Mouse (Mus musculus): ENCODE measurements around the gene Ankzf1. TPM values are rescaled to one million over a fixed set of nuclear protein-coding genes. Genes with fewer than 3 reads are reported as not detected.

Ankzf1 gene
- polyA plus RNA-seq, 1 experiment from 2014 or later = 29.2 TPM

DNA sequence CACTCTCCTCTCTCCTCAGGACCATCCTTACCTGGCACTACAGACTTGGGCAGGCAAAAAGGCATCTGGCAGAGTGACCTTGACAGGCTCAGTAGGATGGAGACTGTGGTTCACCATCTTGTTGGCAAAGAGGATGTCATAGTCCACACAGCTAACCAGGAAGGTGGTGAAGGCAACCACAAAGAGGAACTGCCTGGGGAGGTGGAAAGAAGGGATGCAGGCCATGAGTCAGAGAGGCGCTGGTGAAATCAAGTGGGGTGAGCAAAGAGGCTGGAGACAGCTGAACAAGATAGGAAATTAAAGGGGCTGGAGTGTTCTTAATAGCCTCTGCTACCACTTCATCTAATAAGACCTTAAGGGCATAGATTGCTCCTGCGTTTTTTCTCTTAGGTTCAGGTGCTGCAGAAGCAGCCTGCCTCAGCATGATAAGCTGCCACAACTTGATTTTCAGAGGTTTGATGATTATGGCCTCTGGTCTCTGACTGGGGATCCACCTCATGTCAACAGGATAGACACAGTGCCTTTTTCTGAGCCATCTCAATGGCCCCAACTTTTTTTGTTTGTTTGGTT lies 4.0 kb upstream of the Ankzf1 start:
- no peak for ATAC-seq (ENCODE audit: low FRiP score, low TSS enrichment)
- no peak overlapping the region for H3K9ac ChIP-seq (replicated peaks; ENCODE audit: low read length)
- H3K4me3 ChIP-seq (ENCODE audit: low read length) = no peak overlapping the region

DNA sequence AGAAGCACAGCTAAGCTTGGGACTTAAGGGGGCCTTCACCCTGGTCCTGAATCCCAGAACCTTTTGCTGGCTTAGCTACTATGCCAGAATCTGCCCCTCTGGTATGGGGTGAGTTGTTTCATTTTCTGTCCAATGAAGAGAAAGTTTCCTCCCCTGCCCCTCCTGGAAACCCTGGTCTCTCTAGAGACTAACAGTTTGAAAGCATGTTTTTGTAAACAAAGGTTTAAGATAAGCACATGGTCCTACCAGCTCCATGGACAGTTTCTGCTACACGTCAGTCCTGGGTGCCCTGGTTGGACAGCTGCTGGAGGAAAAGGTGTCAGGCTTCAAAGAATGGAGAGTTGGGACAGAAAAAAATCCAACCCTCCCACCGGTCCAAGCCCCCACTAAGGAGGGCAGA lies 1.4 kb upstream of the Ankzf1 start:
- H3K36me3 ChIP-seq (ENCODE audit: insufficient read depth, low read length) = peaks cover 26% of the 10 kb centered on the region
- H3K27me3 ChIP-seq (ENCODE audit: insufficient read depth, low read length) = no peaks in the 10 kb centered on the region
- H3K4me3 ChIP-seq (ENCODE audit: low read length) = no peak overlapping the region; the same call in 1 of the 2 replicates
- no peaks in the 10 kb centered on the region for H3K9me3 ChIP-seq (ENCODE audit: low read length)
- peak overlapping the region; percentile 89; the same call in 1 of the 2 replicates for H3K9ac ChIP-seq (replicated peaks; ENCODE audit: low read length)
- no peak for ATAC-seq (ENCODE audit: low FRiP score, low TSS enrichment)
- 65% methylated on average over 2 of the region's 2 CpGs for WGBS
- peaks cover 23% of the 10 kb centered on the region for H3K4me1 ChIP-seq (ENCODE audit: insufficient read depth, low read length)
- no peak overlapping the region for H3K27ac ChIP-seq (ENCODE audit: low read length)
- H3K4me2 ChIP-seq (replicated peaks; ENCODE audit: low read depth, low read length) = no peak overlapping the region

More for the DNA sequence above, 4.0 kb upstream of the Ankzf1 start:
- no peaks in the 10 kb centered on the region for H3K27me3 ChIP-seq (ENCODE audit: insufficient read depth, low read length)
- peaks cover 31% of the 10 kb centered on the region for H3K36me3 ChIP-seq (ENCODE audit: insufficient read depth, low read length)
- no peaks in the 10 kb centered on the region for H3K9me3 ChIP-seq (ENCODE audit: low read length)
- peaks cover 14% of the 10 kb centered on the region for H3K4me1 ChIP-seq (ENCODE audit: insufficient read depth, low read length)
- H3K27ac ChIP-seq (ENCODE audit: low read length) = no peak overlapping the region
- WGBS = 82% methylated on average over 2 of the region's 2 CpGs
- H3K4me2 ChIP-seq (replicated peaks; ENCODE audit: low read depth, low read length) = no peak overlapping the region

DNA sequence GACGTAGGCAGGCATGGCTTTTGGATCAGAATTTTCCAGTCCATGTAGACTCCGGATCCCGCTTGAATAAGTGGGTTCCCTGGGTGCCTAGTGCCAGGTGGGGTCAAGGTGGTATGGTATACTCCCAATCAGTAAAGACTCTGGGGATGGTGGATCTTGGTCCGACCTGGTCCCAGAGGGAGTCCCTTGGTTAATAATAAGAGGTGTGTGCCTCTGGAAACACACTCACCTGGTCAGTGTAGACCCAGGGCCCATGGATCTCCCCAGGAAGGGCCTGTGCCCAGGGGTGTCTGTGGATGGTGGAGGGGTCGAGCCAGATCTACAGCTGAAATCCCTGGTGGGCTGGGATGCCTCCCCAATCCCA lies 711 bp upstream of the Ankzf1 start:
- H3K9ac ChIP-seq (replicated peaks; ENCODE audit: low read length) = peak overlapping the region; percentile 89
- peak overlapping the region; percentile 67 for H3K4me2 ChIP-seq (replicated peaks; ENCODE audit: low read depth, low read length)
- H3K36me3 ChIP-seq (ENCODE audit: insufficient read depth, low read length) = peaks cover 26% of the 10 kb centered on the region
- no peaks in the 10 kb centered on the region for H3K27me3 ChIP-seq (ENCODE audit: insufficient read depth, low read length)
- H3K4me3 ChIP-seq (ENCODE audit: low read length) = peak overlapping the region; percentile 86
- ATAC-seq (ENCODE audit: low FRiP score, low TSS enrichment) = no peak
- WGBS = 47% methylated on average over 5 of the region's 5 CpGs
- peaks cover 23% of the 10 kb centered on the region for H3K4me1 ChIP-seq (ENCODE audit: insufficient read depth, low read length)
- H3K9me3 ChIP-seq (ENCODE audit: low read length) = no peaks in the 10 kb centered on the region
- peak overlapping the region; percentile 89 for H3K27ac ChIP-seq (ENCODE audit: low read length)

DNA sequence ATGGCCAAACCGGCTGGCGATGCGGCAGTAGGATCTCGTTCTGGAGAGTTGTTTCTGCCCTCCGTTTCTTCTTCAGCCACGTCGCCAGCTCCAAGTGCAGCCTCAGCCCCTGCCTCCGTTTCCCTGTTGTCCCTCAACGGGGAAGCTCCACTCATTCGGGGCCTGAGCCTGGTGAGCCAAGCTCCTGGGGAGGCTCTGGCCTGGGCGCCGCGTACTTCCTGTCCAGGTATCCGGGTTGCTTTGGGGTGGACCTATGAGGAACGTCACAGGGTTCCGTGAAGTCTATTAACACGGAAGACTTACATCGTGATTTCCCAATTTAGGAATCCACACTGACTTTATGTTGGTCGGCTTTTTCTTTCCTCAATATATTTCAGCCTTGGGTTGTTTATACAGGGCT lies 501 bp downstream of the Ankzf1 start:
- peak; percentile 62; the same call in 1 of the 2 replicates for ATAC-seq (ENCODE audit: low FRiP score, low TSS enrichment)
- H3K27me3 ChIP-seq (ENCODE audit: insufficient read depth, low read length) = no peaks in the 10 kb centered on the region
- under 1% methylated on average over 19 of the region's 19 CpGs for whole genome bisulfite sequencing
- peak overlapping the region; percentile 94 for H3K27ac ChIP-seq (ENCODE audit: low read length)
- H3K4me2 ChIP-seq (replicated peaks; ENCODE audit: low read depth, low read length) = peak overlapping the region; percentile 92
- no peaks in the 10 kb centered on the region for H3K9me3 ChIP-seq (ENCODE audit: low read length)
- peak overlapping the region; percentile 86 for H3K4me3 ChIP-seq (ENCODE audit: low read length)
- peaks cover 25% of the 10 kb centered on the region for H3K36me3 ChIP-seq (ENCODE audit: insufficient read depth, low read length)
- H3K4me1 ChIP-seq (ENCODE audit: insufficient read depth, low read length) = peaks cover 23% of the 10 kb centered on the region
- peak overlapping the region; percentile 90 for H3K9ac ChIP-seq (replicated peaks; ENCODE audit: low read length)

DNA sequence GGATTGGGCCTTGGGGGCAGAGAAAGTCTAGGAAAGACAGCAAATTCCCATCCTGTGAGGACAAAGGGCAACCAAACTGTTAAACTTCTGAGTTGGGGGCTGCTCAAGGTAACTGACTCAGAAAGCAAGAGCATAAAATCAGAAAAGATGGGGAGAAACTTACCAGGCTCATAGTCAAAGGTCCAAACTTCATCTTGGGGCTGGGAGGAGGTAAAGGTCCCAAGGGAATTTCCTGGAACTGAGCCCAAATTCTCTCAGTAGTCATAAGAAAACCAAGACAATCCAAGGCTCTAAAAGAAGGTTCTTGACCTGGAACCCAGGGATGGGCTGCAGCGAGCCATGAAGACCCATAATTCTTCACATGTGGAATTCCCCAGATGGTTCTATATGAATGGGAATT lies 9.3 kb downstream of the Ankzf1 start:
- peaks cover 36% of the 10 kb centered on the region for H3K36me3 ChIP-seq (ENCODE audit: insufficient read depth, low read length)
- 93% methylated on average over 1 of the region's 1 CpGs for WGBS
- no peak overlapping the region for H3K9ac ChIP-seq (replicated peaks; ENCODE audit: low read length)
- H3K4me2 ChIP-seq (replicated peaks; ENCODE audit: low read depth, low read length) = no peak overlapping the region
- H3K4me3 ChIP-seq (ENCODE audit: low read length) = no peak overlapping the region
- no peaks in the 10 kb centered on the region for H3K27me3 ChIP-seq (ENCODE audit: insufficient read depth, low read length)
- no peak for ATAC-seq (ENCODE audit: low FRiP score, low TSS enrichment)
- no peaks in the 10 kb centered on the region for H3K4me1 ChIP-seq (ENCODE audit: insufficient read depth, low read length)
- H3K27ac ChIP-seq (ENCODE audit: low read length) = no peak overlapping the region
- H3K9me3 ChIP-seq (ENCODE audit: low read length) = no peaks in the 10 kb centered on the region

DNA sequence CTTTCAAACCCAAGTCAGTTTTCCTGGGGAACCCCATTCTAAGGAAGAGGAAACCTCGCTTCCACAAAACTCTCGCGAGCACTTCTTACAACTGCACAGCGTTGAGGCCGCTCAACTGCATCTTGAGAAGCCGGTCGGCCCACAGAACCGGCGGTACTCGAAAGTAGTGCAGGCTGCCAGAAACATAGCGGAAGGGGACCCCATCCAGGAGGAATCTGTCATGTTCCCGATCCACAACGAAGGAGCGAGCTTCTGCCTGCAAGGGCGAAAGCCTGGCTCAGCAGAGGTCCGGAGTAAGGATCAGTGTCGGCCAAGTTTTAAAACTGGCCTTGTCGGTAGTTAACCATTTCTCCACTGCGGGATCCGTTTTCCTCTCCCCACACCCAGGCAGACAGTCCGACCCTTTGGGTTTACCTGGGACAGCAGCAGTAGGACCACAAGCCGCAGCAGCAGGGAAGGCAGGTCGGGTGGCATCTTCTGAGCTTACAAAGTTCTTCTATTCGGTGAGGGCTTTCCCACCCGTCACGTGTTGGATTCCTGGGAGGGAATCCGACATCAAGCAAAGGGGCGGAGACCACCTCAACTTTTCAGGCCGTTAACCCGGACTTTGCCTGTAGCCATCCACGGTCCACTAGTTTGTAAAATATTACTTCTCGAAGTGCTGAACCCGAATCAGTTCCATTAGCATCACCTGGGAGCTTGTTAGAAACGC lies 17.2 kb downstream of the Ankzf1 start:
- 6% methylated on average over 34 of the region's 34 CpGs for WGBS
- peaks cover 43% of the 10 kb centered on the region for H3K4me1 ChIP-seq (ENCODE audit: insufficient read depth, low read length)
- ATAC-seq (ENCODE audit: low FRiP score, low TSS enrichment) = peak; percentile 40
- peak overlapping the region; percentile 84 for H3K4me2 ChIP-seq (replicated peaks; ENCODE audit: low read depth, low read length)
- peak overlapping the region; percentile 89 for H3K27ac ChIP-seq (ENCODE audit: low read length)
- H3K9ac ChIP-seq (replicated peaks; ENCODE audit: low read length) = peak overlapping the region; percentile 79
- H3K27me3 ChIP-seq (ENCODE audit: insufficient read depth, low read length) = no peaks in the 10 kb centered on the region
- no peaks in the 10 kb centered on the region for H3K9me3 ChIP-seq (ENCODE audit: low read length)
- peaks cover 21% of the 10 kb centered on the region for H3K36me3 ChIP-seq (ENCODE audit: insufficient read depth, low read length)
- peak overlapping the region; percentile 66 for H3K4me3 ChIP-seq (ENCODE audit: low read length)

DNA sequence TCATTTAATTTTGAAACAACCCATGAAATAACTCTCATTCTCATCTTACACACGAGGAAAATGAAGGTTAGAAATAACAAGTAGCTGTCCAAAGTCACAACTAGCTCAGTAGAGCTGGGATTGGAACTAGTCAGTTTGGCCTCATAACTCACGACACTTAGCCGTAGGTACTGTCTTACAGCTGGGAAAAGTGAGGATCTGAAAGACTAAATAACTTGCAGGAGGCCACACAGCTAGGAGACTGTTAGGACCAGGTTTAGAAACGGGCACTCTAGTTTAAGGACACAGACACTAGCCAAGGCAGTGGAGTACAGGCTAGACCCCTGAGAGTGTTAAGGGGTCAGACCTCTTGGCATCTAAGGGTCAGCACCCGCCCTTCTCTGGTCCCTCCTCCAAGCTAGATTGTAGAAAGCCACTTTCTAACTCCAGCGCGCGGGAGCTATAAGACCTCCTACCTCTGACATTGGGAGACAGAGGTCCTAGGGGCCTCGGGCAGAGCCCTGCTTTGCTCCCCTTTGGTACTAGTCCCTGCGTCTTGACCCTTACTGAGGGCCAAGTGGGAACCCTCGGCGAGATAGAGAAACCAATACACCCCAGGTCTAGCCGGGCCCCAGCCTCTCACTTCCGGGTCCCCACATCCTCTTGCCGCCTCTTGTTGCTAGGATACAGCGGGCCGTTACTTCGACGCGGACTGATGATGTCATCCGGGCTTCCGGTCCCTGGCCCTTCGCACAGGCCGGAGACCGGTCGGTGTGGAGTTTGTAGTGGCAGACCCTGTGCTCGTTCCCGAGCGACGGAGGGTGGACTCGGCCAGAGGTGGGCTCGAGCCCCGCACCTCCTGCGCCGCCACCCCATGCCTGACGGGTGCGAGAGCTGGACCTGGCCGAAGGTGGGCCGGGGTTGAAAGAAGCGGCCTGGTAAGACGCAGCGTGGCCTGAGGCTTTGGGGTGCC lies 18.5 kb downstream of the Ankzf1 start, which contains the start of the genes Glb1l and Stk16:
Glb1l (minus strand) TSS at position 678 of the 952 bp plus-strand sequence.
Stk16 (plus strand) TSS at position 703 of the 952 bp plus-strand sequence.
- no peaks in the 10 kb centered on the region for H3K9me3 ChIP-seq (ENCODE audit: low read length)
- H3K9ac ChIP-seq (replicated peaks; ENCODE audit: low read length) = peak within 1 kb of the TSS; percentile 97
- peak; percentile 79 for ATAC-seq (ENCODE audit: low FRiP score, low TSS enrichment)
- no peaks in the 10 kb centered on the region for H3K27me3 ChIP-seq (ENCODE audit: insufficient read depth, low read length)
- H3K4me3 ChIP-seq (ENCODE audit: low read length) = peak within 1 kb of the TSS; percentile 98
- H3K27ac ChIP-seq (ENCODE audit: low read length) = peak within 1 kb of the TSS; percentile 89
- 3% methylated on average over 42 of the region's 42 CpGs for WGBS
- peaks cover 27% of the 10 kb centered on the region for H3K36me3 ChIP-seq (ENCODE audit: insufficient read depth, low read length)
- H3K4me1 ChIP-seq (ENCODE audit: insufficient read depth, low read length) = peaks cover 48% of the 10 kb centered on the region
- H3K4me2 ChIP-seq (replicated peaks; ENCODE audit: low read depth, low read length) = peak within 1 kb of the TSS; percentile 84

DNA sequence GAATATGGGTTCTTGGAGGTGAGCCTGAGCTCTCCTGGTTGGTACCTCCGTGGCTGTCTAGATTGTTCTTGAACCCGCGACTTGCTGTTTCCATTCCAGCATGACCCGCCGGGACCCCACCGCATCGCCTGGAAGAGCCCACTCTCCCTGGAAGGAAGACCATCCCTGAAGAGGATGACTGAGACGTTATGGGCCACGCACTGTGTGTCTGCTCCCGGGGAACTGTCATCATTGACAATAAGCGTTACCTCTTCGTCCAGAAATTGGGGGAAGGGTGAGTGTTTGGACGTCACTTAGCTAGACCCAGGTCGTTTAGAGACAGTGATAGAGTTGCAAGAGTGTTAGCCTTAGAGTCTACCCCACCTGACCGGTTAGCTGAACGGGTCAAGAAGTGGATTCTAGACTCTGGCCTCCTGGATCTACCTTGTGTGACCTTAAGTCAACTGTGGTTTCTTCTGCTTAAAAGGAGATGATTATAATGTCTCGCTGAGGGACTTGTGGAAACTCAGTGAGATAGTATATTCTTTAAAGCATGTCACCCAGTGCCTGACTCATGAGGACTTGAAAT lies 19.3 kb downstream of the Ankzf1 start:
- WGBS = 12% methylated on average over 17 of the region's 17 CpGs
- peak overlapping the region; percentile 97 for H3K9ac ChIP-seq (replicated peaks; ENCODE audit: low read length)
- H3K27me3 ChIP-seq (ENCODE audit: insufficient read depth, low read length) = no peaks in the 10 kb centered on the region
- peak overlapping the region; percentile 52; the same call in 1 of the 2 replicates for H3K27ac ChIP-seq (ENCODE audit: low read length)
- peak overlapping the region; percentile 98 for H3K4me3 ChIP-seq (ENCODE audit: low read length)
- peaks cover 32% of the 10 kb centered on the region for H3K36me3 ChIP-seq (ENCODE audit: insufficient read depth, low read length)
- no peaks in the 10 kb centered on the region for H3K9me3 ChIP-seq (ENCODE audit: low read length)
- no peak for ATAC-seq (ENCODE audit: low FRiP score, low TSS enrichment)
- H3K4me1 ChIP-seq (ENCODE audit: insufficient read depth, low read length) = peaks cover 48% of the 10 kb centered on the region
- peak overlapping the region; percentile 84 for H3K4me2 ChIP-seq (replicated peaks; ENCODE audit: low read depth, low read length)

DNA sequence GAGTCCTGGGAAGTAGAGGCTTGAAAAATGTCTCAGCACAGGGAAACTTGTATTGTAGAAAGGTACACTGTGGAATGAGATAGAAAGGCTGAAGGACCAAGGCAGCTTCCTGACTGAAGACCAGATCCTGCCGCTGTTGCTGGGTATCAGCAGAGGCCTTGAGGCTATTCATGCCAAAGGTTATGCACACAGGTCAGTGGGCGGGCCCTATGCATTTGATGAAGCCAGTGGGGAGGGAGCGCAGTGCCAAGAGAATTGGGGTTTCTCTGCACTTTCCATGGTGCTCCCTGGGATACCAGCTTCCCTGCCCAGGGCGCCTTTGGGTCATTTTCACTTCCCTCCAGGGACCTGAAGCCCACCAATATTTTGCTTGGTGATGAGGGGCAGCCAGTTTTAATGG lies 20.6 kb downstream of the Ankzf1 start:
- Histone ChIP-seq H3K9ac (replicated peaks; ENCODE audit: low read length) (no peak overlapping the region), H3K4me2 (replicated peaks; ENCODE audit: low read depth, low read length) (no peak overlapping the region), H3K4me3 (ENCODE audit: low read length) (no peak overlapping the region), H3K27ac (ENCODE audit: low read length) (no peak overlapping the region), H3K36me3 (ENCODE audit: insufficient read depth, low read length) (peaks cover 34% of the 10 kb centered on the region), H3K27me3 (ENCODE audit: insufficient read depth, low read length) (peaks cover 5% of the 10 kb centered on the region; the same call in 1 of the 2 replicates), H3K9me3 (ENCODE audit: low read length) (no peaks in the 10 kb centered on the region), H3K4me1 (ENCODE audit: insufficient read depth, low read length) (peaks cover 48% of the 10 kb centered on the region)
- 87% methylated on average over 4 of the region's 4 CpGs for WGBS
- ATAC-seq (ENCODE audit: low FRiP score, low TSS enrichment) = no peak
